Mouse (Mus musculus): ENCODE measurements around the gene Marcksl1. TPM values are rescaled to one million over a fixed set of nuclear protein-coding genes. Genes with fewer than 3 reads are reported as not detected.
A peak's percentile ranks its signal among the peaks of the same experiment; 100 is the strongest.

The Marcksl1 gene
- polyA plus RNA-seq, 1 experiment = 69.9 TPM

GRCm38 (mm10) chr4:129502327-129502888, 11.0 kb upstream of the Marcksl1 start:
- Histone ChIP-seq H3K27me3 (ENCODE audit: control insufficient read depth, insufficient read depth, low read length) (no peaks in the 10 kb centered on the region), H3K27ac (ENCODE audit: control insufficient read depth, insufficient read depth, low read depth, low read length) (no peak overlapping the region), H3K36me3 (ENCODE audit: control insufficient read depth, insufficient read depth, low read length) (no peaks in the 10 kb centered on the region), H3K4me3 (ENCODE audit: control insufficient read depth, low read depth, low read length) (no peak overlapping the region), H3K4me1 (ENCODE audit: control insufficient read depth, insufficient read depth, low read length) (peaks cover 24% of the 10 kb centered on the region)
- no peak for TF ChIP-seq CTCF (IDR thresholded peaks at IDR 0.05; ENCODE audit: control insufficient read depth, insufficient read depth, insufficient replicate concordance, low read depth, low read length)
- TF ChIP-seq POLR2A (IDR thresholded peaks at IDR 0.05; ENCODE audit: control insufficient read depth, low read depth, low read length) = no peak

DNA sequence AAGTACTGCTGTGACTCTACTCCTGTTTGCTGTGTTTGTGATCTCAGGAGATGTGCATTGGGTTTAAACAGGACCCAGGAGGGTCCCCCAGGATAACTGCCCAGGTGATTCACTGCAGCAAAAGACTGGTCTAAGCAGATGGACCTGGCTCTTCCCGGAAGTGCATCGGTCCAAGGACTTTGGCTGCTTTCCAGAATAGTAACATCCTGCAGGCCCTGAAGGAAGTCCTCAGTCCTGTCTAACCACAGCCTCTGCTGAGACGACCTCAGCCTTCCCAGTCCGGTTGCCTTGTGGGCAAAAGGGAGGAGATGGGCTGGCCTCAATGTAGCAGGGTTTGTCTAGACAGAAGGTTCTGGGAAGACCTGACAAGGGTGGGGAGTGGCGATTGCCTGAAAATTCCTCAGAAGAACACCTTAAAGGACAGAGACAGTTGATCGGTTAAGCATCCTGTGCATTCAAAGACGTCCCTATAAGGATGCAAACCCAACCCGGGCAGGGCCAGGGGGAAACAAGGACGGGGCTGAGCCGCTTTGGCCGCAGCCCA, 10.4 kb upstream of the Marcksl1 start:
- no peak for TF ChIP-seq CTCF (IDR thresholded peaks at IDR 0.05; ENCODE audit: control insufficient read depth, insufficient read depth, insufficient replicate concordance, low read depth, low read length)
- TF ChIP-seq POLR2A (IDR thresholded peaks at IDR 0.05; ENCODE audit: control insufficient read depth, low read depth, low read length) = no peak
- H3K4me1 ChIP-seq (ENCODE audit: control insufficient read depth, insufficient read depth, low read length) = peaks cover 25% of the 10 kb centered on the region
- no peak overlapping the region; the same call in 1 of the 2 replicates for H3K27ac ChIP-seq (ENCODE audit: control insufficient read depth, insufficient read depth, low read depth, low read length)
- no peaks in the 10 kb centered on the region for H3K27me3 ChIP-seq (ENCODE audit: control insufficient read depth, insufficient read depth, low read length)
- H3K36me3 ChIP-seq (ENCODE audit: control insufficient read depth, insufficient read depth, low read length) = no peaks in the 10 kb centered on the region
- no peak overlapping the region for H3K4me3 ChIP-seq (ENCODE audit: control insufficient read depth, low read depth, low read length)

GRCm38 (mm10) chr4:129505511-129505910, 7.9 kb upstream of the Marcksl1 start:
- Histone ChIP-seq H3K4me1 (ENCODE audit: control insufficient read depth, insufficient read depth, low read length) (peaks cover 19% of the 10 kb centered on the region), H3K36me3 (ENCODE audit: control insufficient read depth, insufficient read depth, low read length) (no peaks in the 10 kb centered on the region), H3K27me3 (ENCODE audit: control insufficient read depth, insufficient read depth, low read length) (no peaks in the 10 kb centered on the region), H3K4me3 (ENCODE audit: control insufficient read depth, low read depth, low read length) (no peak overlapping the region), H3K27ac (ENCODE audit: control insufficient read depth, insufficient read depth, low read depth, low read length) (no peak overlapping the region)
- TF ChIP-seq CTCF (IDR thresholded peaks at IDR 0.05; ENCODE audit: control insufficient read depth, insufficient read depth, insufficient replicate concordance, low read depth, low read length) = no peak
- TF ChIP-seq POLR2A (IDR thresholded peaks at IDR 0.05; ENCODE audit: control insufficient read depth, low read depth, low read length) = no peak

DNA sequence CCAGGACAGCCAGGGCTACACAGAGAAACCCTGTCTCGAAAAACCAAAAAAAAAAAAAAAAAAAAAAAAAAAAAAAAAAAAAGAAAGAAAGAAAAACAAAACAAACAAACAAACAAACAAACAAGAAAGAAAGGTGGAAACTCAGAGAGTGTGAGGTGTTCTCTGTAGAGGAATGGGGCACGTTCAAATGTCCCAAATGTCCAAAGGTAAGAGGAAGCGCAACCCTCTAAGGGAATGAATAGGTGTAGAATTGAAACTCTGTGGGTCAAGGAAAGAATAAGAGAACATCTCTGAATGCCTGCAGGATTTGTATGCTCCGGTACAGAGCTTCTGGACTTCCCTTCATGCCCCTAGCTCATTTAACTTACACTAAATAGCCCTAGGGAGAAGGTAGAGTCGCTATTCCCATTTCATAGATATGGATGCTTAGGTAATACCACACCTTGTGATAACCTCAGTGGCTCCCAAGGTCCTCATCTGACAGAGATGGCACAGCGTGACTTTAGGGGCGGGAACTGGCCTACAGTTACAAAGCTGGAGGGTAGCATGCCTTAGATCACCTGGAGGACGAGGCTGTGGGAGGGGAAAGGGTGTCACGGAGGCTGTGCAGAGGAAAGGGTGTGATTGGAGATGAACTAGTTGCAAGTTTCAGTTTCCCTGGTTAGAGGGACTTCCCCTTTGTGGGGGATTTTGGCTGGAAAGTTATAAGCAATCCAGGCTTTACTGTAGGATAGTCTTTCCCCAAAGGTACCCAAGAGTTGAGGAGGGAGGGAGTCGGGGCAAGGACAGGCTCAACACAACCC, 5.7 kb upstream of the Marcksl1 start:
- Histone ChIP-seq H3K4me3 (ENCODE audit: control insufficient read depth, low read depth, low read length) (no peak overlapping the region), H3K36me3 (ENCODE audit: control insufficient read depth, insufficient read depth, low read length) (no peaks in the 10 kb centered on the region), H3K27me3 (ENCODE audit: control insufficient read depth, insufficient read depth, low read length) (no peaks in the 10 kb centered on the region), H3K27ac (ENCODE audit: control insufficient read depth, insufficient read depth, low read depth, low read length) (peak overlapping the region; percentile 76; the same call in 1 of the 2 replicates), H3K4me1 (ENCODE audit: control insufficient read depth, insufficient read depth, low read length) (peaks cover 16% of the 10 kb centered on the region)
- TF ChIP-seq CTCF (IDR thresholded peaks at IDR 0.05; ENCODE audit: control insufficient read depth, insufficient read depth, insufficient replicate concordance, low read depth, low read length) (no peak), POLR2A (IDR thresholded peaks at IDR 0.05; ENCODE audit: control insufficient read depth, low read depth, low read length) (no peak)

GRCm38 (mm10) chr4:129508237-129508515, 5.2 kb upstream of the Marcksl1 start:
- H3K4me3 ChIP-seq (ENCODE audit: control insufficient read depth, low read depth, low read length) = no peak overlapping the region
- peaks cover 17% of the 10 kb centered on the region for H3K4me1 ChIP-seq (ENCODE audit: control insufficient read depth, insufficient read depth, low read length)
- H3K27ac ChIP-seq (ENCODE audit: control insufficient read depth, insufficient read depth, low read depth, low read length) = peak overlapping the region; percentile 76
- no peaks in the 10 kb centered on the region for H3K27me3 ChIP-seq (ENCODE audit: control insufficient read depth, insufficient read depth, low read length)
- no peaks in the 10 kb centered on the region for H3K36me3 ChIP-seq (ENCODE audit: control insufficient read depth, insufficient read depth, low read length)
- no peak for TF ChIP-seq CTCF (IDR thresholded peaks at IDR 0.05; ENCODE audit: control insufficient read depth, insufficient read depth, insufficient replicate concordance, low read depth, low read length)

DNA sequence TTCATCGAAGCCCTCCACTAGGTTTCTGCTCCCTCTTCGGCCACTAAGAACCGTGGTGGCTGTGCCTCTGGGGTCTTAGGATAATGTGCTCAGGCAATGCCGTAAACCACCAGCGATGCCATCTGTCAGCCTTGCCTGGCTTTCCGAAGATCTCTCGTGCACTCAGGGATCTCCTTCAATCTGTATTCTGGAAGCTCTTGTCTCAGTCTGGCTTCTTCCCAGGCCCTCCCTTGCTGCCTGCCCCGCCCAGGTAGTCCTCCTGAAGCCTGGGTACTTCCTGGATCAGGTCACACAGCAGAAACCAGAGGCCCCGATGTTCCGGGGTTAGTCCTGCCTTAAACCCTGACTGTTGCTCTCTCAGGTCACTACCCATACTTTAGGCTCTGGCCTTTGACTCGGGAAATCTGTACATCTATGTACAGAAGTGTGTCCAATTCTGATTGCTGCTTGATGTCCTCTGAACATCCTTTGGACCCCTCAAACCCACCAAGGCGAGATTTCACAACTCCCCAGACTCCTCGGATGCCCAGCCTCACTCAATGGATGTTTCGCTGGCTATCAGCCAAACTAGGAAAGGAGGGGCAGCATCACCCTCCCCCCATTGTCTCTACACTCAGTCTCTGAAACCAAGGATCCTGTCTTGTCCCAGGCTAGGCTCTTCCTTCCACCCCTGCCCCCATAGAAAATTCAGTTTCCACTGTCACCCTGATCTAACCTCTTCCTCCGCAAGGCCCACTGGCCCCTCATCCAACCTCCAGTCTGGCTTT, 4.4 kb upstream of the Marcksl1 start:
- no peak overlapping the region for H3K4me3 ChIP-seq (ENCODE audit: control insufficient read depth, low read depth, low read length)
- TF ChIP-seq CTCF (IDR thresholded peaks at IDR 0.05; ENCODE audit: control insufficient read depth, insufficient read depth, insufficient replicate concordance, low read depth, low read length) (no peak), POLR2A (IDR thresholded peaks at IDR 0.05; ENCODE audit: control insufficient read depth, low read depth, low read length) (no peak)
- H3K27me3 ChIP-seq (ENCODE audit: control insufficient read depth, insufficient read depth, low read length) = no peaks in the 10 kb centered on the region
- peaks cover 16% of the 10 kb centered on the region for H3K4me1 ChIP-seq (ENCODE audit: control insufficient read depth, insufficient read depth, low read length)
- peak overlapping the region; percentile 45 for H3K27ac ChIP-seq (ENCODE audit: control insufficient read depth, insufficient read depth, low read depth, low read length)
- no peaks in the 10 kb centered on the region for H3K36me3 ChIP-seq (ENCODE audit: control insufficient read depth, insufficient read depth, low read length)

- H3K36me3 ChIP-seq (ENCODE audit: control insufficient read depth, insufficient read depth, low read length) = no peaks in the 10 kb centered on the region
- peak overlapping the region; percentile 9; the same call in 1 of the 2 replicates for H3K27ac ChIP-seq (ENCODE audit: control insufficient read depth, insufficient read depth, low read depth, low read length)
- H3K4me3 ChIP-seq (ENCODE audit: control insufficient read depth, low read depth, low read length) = no peak overlapping the region
- TF ChIP-seq CTCF (IDR thresholded peaks at IDR 0.05; ENCODE audit: control insufficient read depth, insufficient read depth, insufficient replicate concordance, low read depth, low read length) = no peak
- no peak for TF ChIP-seq POLR2A (IDR thresholded peaks at IDR 0.05; ENCODE audit: control insufficient read depth, low read depth, low read length)
- peaks cover 17% of the 10 kb centered on the region for H3K4me1 ChIP-seq (ENCODE audit: control insufficient read depth, insufficient read depth, low read length)
- H3K27me3 ChIP-seq (ENCODE audit: control insufficient read depth, insufficient read depth, low read length) = no peaks in the 10 kb centered on the region
These were observed 3.7 kb upstream of the Marcksl1 start for GRCm38 (mm10) chr4:129509650-129510049.

Data from testis, adult 2 months (tissue).